Mouse (Mus musculus): ENCODE results near the gene Gm21693.
"Not testable (repeated sequence)": the region's sequence is repeated elsewhere in the genome, so short reads cannot be mapped to it uniquely, and the experiment has no call there.

Gene Gm21693

GRCm38 (mm10) chrY:3345229-3345628, at the start of gene Gm21693:
TSS of gene Gm21693 (minus strand) at chrY:3345329.
- not testable (repeated sequence) for DNase-seq (ENCODE audit: low read depth, low spot score)

DNA sequence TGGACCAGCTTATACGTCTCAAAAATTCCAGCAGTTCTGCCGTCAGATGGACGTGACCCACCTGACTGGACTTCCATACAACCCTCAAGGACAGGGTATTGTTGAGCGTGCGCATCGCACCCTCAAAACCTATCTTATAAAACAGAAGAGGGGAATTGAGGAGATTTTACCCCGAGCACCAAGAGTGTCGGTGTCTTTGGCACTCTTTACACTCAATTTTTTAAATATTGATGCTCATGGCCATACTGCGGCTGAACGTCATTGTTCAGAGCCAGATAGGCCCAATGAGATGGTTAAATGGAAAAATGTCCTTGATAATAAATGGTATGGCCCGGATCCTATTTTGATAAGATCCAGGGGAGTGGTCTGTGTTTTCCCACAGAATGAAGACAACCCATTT, 4.5 kb downstream of the Gm21693 start:
- DNase-seq (ENCODE audit: low read depth, low spot score) = not testable (repeated sequence)

- not testable (repeated sequence) for DNase-seq (ENCODE audit: low read depth, low spot score)
Measured at GRCm38 (mm10) chrY:3306349-3306748, 38.8 kb downstream of the Gm21693 start, which contains the start of gene Gm21677. TSS of gene Gm21677 (minus strand) at chrY:3306449.

Measured in WW6 (cell line).